Mouse (Mus musculus) kidney, embryonic 15.5 days (tissue): ENCODE measurements at regions not wholly inside any gene's neighbourhood (a gene's known extent, or its start where the extent isn't known, plus 50 kb on each side); places are given as distances from the start of the nearest gene placed in this dataset.

Experiments used
- ATAC-seq: fragments of 200-750 bp; cut with Nextera tagmentation; replicated peaks from 2 replicates; pipeline ENCODE4 v1.8.0; 2017; ENCODE audit warnings: moderate TSS enrichment; ENCODE audit not compliant: low FRiP score
- H3K27ac ChIP-seq: fragments of 300-500 bp; sonication (generic); 2 replicates; pipeline ENCODE4 v1.5.1; 2015; ENCODE audit warnings: mild to moderate bottlenecking, inconsistent platforms
- H3K27me3 ChIP-seq: fragments of 300-500 bp; sonication (generic); 2 replicates; pipeline ENCODE4 v1.6.1; 2015; ENCODE audit warnings: inconsistent platforms
- H3K36me3 ChIP-seq: fragments of 300-500 bp; sonication (generic); 2 replicates; pipeline ENCODE4 v1.6.1; 2015; ENCODE audit warnings: inconsistent platforms
- H3K4me1 ChIP-seq: fragments of 300-500 bp; sonication (generic); 2 replicates; pipeline ENCODE4 v1.6.1; 2015; ENCODE audit warnings: inconsistent platforms
- H3K4me2 ChIP-seq: fragments of 300-500 bp; sonication (generic); 2 replicates; pipeline ENCODE4 v1.6.1; 2015; ENCODE audit warnings: moderate library complexity, mild to moderate bottlenecking, inconsistent platforms
- H3K4me3 ChIP-seq: fragments of 300-500 bp; sonication (generic); replicated peaks from 2 replicates; pipeline ENCODE4 v1.5.1; 2015; ENCODE audit warnings: mild to moderate bottlenecking, inconsistent platforms
- H3K9ac ChIP-seq: fragments of 300-500 bp; sonication (generic); 2 replicates; pipeline ENCODE4 v1.6.1; 2015; ENCODE audit warnings: mild to moderate bottlenecking, inconsistent platforms
- H3K9me3 ChIP-seq: fragments of 300-500 bp; sonication (generic); replicated peaks from 2 replicates; pipeline ENCODE4 v1.6.1; 2016; ENCODE audit warnings: inconsistent platforms
- WGBS: fragments of 180-500 bp; shearing (Covaris S2); methylation state at CpG from one replicate; pipeline ENCODE4 v1.1.7; 2015; ENCODE audit warnings: mixed read lengths; 5-methylcytosine and 5-hydroxymethylcytosine counted together

- Histone ChIP-seq H3K27me3 (no peaks in the 10 kb centered on the region), H3K4me1 (no peaks in the 10 kb centered on the region), H3K36me3 (no peaks in the 10 kb centered on the region), H3K4me2 (no peak overlapping the region), H3K27ac (no peak overlapping the region), H3K4me3 (no peak overlapping the region), H3K9me3 (no peaks in the 10 kb centered on the region), H3K9ac (no peak overlapping the region)
- no peak for ATAC-seq
- 21% methylated on average over 4 of the region's 4 CpGs for WGBS
Measured at GRCm38 (mm10) chr1:13935938-13936491, 2157.1 kb downstream of the 4930444P10Rik start.

- ATAC-seq = no peak
Measured at GRCm38 (mm10) chr1:13928679-13929078, 2164.4 kb downstream of the 4930444P10Rik start.

GRCm38 (mm10) chr1:13927964-13928363 lies 2165.2 kb downstream of the 4930444P10Rik start:
- Histone ChIP-seq H3K27me3 (no peaks in the 10 kb centered on the region), H3K9me3 (no peaks in the 10 kb centered on the region), H3K4me3 (no peak overlapping the region), H3K4me2 (no peak overlapping the region), H3K4me1 (no peaks in the 10 kb centered on the region), H3K27ac (no peak overlapping the region), H3K36me3 (no peaks in the 10 kb centered on the region), H3K9ac (no peak overlapping the region)
- WGBS = 48% methylated on average over 2 of the region's 2 CpGs
- ATAC-seq = no peak

More at GRCm38 (mm10) chr1:13928679-13929078, 2164.4 kb downstream of the 4930444P10Rik start:
- no peaks in the 10 kb centered on the region for H3K4me1 ChIP-seq
- H3K27ac ChIP-seq = no peak overlapping the region
- WGBS = 87% methylated on average over 2 of the region's 2 CpGs
- no peak overlapping the region for H3K9ac ChIP-seq
- no peaks in the 10 kb centered on the region for H3K36me3 ChIP-seq
- H3K27me3 ChIP-seq = no peaks in the 10 kb centered on the region
- H3K4me2 ChIP-seq = no peak overlapping the region
- no peaks in the 10 kb centered on the region for H3K9me3 ChIP-seq
- H3K4me3 ChIP-seq = no peak overlapping the region

GRCm38 (mm10) chr1:13925994-13926393 lies 2167.1 kb downstream of the 4930444P10Rik start:
- Histone ChIP-seq H3K36me3 (no peaks in the 10 kb centered on the region), H3K4me3 (no peak overlapping the region)
- WGBS = 82% methylated on average over 2 of the region's 2 CpGs

GRCm38 (mm10) chr1:13915216-13915615 lies 2177.9 kb downstream of the 4930444P10Rik start:
- H3K9me3 ChIP-seq = no peaks in the 10 kb centered on the region
- no peak for ATAC-seq
- no peaks in the 10 kb centered on the region for H3K36me3 ChIP-seq
- H3K4me1 ChIP-seq = no peaks in the 10 kb centered on the region
- no peak overlapping the region for H3K4me3 ChIP-seq
- 86% methylated on average over 5 of the region's 5 CpGs for WGBS
- no peaks in the 10 kb centered on the region for H3K27me3 ChIP-seq
- H3K9ac ChIP-seq = no peak overlapping the region
- no peak overlapping the region for H3K4me2 ChIP-seq
- no peak overlapping the region for H3K27ac ChIP-seq

More at GRCm38 (mm10) chr1:13925994-13926393, 2167.1 kb downstream of the 4930444P10Rik start:
- Histone ChIP-seq H3K27me3 (no peaks in the 10 kb centered on the region), H3K9ac (no peak overlapping the region), H3K4me1 (no peaks in the 10 kb centered on the region), H3K4me2 (no peak overlapping the region), H3K9me3 (no peaks in the 10 kb centered on the region; the same call in 1 of the 2 replicates), H3K27ac (no peak overlapping the region)
- ATAC-seq = no peak

GRCm38 (mm10) chr1:13879126-13879525 lies 2214.0 kb downstream of the 4930444P10Rik start:
- no peaks in the 10 kb centered on the region for H3K4me1 ChIP-seq
- no peaks in the 10 kb centered on the region for H3K36me3 ChIP-seq
- no peak for ATAC-seq
- no peak overlapping the region for H3K4me2 ChIP-seq
- H3K4me3 ChIP-seq = no peak overlapping the region
- no peak overlapping the region for H3K9ac ChIP-seq
- no peaks in the 10 kb centered on the region for H3K27me3 ChIP-seq
- 84% methylated on average over 2 of the region's 2 CpGs for WGBS
- H3K9me3 ChIP-seq = no peaks in the 10 kb centered on the region
- no peak overlapping the region for H3K27ac ChIP-seq

GRCm38 (mm10) chr1:13873925-13874324 lies 2219.2 kb downstream of the 4930444P10Rik start:
- no peak for ATAC-seq
- no peaks in the 10 kb centered on the region for H3K4me1 ChIP-seq
- H3K4me2 ChIP-seq = no peak overlapping the region
- H3K9me3 ChIP-seq = no peaks in the 10 kb centered on the region
- no peaks in the 10 kb centered on the region for H3K27me3 ChIP-seq
- no peak overlapping the region for H3K27ac ChIP-seq
- H3K36me3 ChIP-seq = no peaks in the 10 kb centered on the region
- no peak overlapping the region for H3K4me3 ChIP-seq
- no peak overlapping the region for H3K9ac ChIP-seq

- Histone ChIP-seq H3K4me1 (no peaks in the 10 kb centered on the region), H3K27me3 (no peaks in the 10 kb centered on the region), H3K4me2 (no peak overlapping the region), H3K9me3 (no peaks in the 10 kb centered on the region), H3K27ac (no peak overlapping the region), H3K4me3 (no peak overlapping the region), H3K36me3 (no peaks in the 10 kb centered on the region), H3K9ac (no peak overlapping the region)
- ATAC-seq = no peak
Measured at GRCm38 (mm10) chr1:13872536-13872935, 2220.6 kb downstream of the 4930444P10Rik start.

GRCm38 (mm10) chr1:13870631-13871286 lies 2222.4 kb downstream of the 4930444P10Rik start:
- Histone ChIP-seq H3K4me1 (no peaks in the 10 kb centered on the region), H3K27me3 (no peaks in the 10 kb centered on the region), H3K4me3 (no peak overlapping the region), H3K4me2 (no peak overlapping the region), H3K27ac (no peak overlapping the region), H3K36me3 (no peaks in the 10 kb centered on the region), H3K9me3 (no peaks in the 10 kb centered on the region), H3K9ac (no peak overlapping the region)
- ATAC-seq = no peak
- WGBS = 82% methylated on average over 3 of the region's 3 CpGs

GRCm38 (mm10) chr1:13865713-13866112 lies 2227.4 kb downstream of the 4930444P10Rik start:
- H3K4me2 ChIP-seq = no peak overlapping the region
- H3K9me3 ChIP-seq = no peaks in the 10 kb centered on the region
- no peak overlapping the region for H3K4me3 ChIP-seq
- no peaks in the 10 kb centered on the region for H3K36me3 ChIP-seq
- no peak for ATAC-seq
- H3K27ac ChIP-seq = no peak overlapping the region
- no peaks in the 10 kb centered on the region for H3K4me1 ChIP-seq
- no peak overlapping the region for H3K9ac ChIP-seq
- no peaks in the 10 kb centered on the region for H3K27me3 ChIP-seq

GRCm38 (mm10) chr1:13863712-13864111 lies 2229.4 kb downstream of the 4930444P10Rik start:
- Histone ChIP-seq H3K27ac (no peak overlapping the region), H3K9ac (no peak overlapping the region), H3K36me3 (no peaks in the 10 kb centered on the region), H3K27me3 (no peaks in the 10 kb centered on the region), H3K4me2 (no peak overlapping the region), H3K4me1 (no peaks in the 10 kb centered on the region), H3K9me3 (no peaks in the 10 kb centered on the region), H3K4me3 (no peak overlapping the region)
- WGBS = 29% methylated on average over 1 of the region's 1 CpGs
- peak; percentile 64; the same call in 1 of the 2 replicates for ATAC-seq

- whole genome bisulfite sequencing = 65% methylated on average over 5 of the region's 5 CpGs
- H3K4me2 ChIP-seq = no peak overlapping the region
- no peaks in the 10 kb centered on the region for H3K9me3 ChIP-seq
- no peaks in the 10 kb centered on the region for H3K4me1 ChIP-seq
- H3K27me3 ChIP-seq = no peaks in the 10 kb centered on the region
- H3K9ac ChIP-seq = no peak overlapping the region
- ATAC-seq = no peak
- H3K4me3 ChIP-seq = no peak overlapping the region
- no peak overlapping the region for H3K27ac ChIP-seq
- no peaks in the 10 kb centered on the region for H3K36me3 ChIP-seq
Measured at GRCm38 (mm10) chr1:13861070-13861511, 2232.0 kb downstream of the 4930444P10Rik start.

GRCm38 (mm10) chr1:13860469-13860868 lies 2232.7 kb downstream of the 4930444P10Rik start:
- no peak overlapping the region for H3K27ac ChIP-seq
- H3K27me3 ChIP-seq = no peaks in the 10 kb centered on the region
- H3K9ac ChIP-seq = no peak overlapping the region
- no peaks in the 10 kb centered on the region for H3K9me3 ChIP-seq
- no peaks in the 10 kb centered on the region for H3K4me1 ChIP-seq
- H3K4me3 ChIP-seq = no peak overlapping the region
- H3K4me2 ChIP-seq = no peak overlapping the region
- H3K36me3 ChIP-seq = no peaks in the 10 kb centered on the region
- no peak for ATAC-seq
- 83% methylated on average over 3 of the region's 3 CpGs for WGBS
